Mouse (Mus musculus) urinary bladder, postnatal 4 days (tissue): ENCODE measurements around the gene Cyp27a1.

ENCODE experiments used
- DNase-seq, 2 experiments: peaks; one replicate each; pipeline ENCODE4 v3.0.0; 2021 to 2022; ENCODE audit warnings: low spot score in 2 of 2

Gene Cyp27a1

DNA sequence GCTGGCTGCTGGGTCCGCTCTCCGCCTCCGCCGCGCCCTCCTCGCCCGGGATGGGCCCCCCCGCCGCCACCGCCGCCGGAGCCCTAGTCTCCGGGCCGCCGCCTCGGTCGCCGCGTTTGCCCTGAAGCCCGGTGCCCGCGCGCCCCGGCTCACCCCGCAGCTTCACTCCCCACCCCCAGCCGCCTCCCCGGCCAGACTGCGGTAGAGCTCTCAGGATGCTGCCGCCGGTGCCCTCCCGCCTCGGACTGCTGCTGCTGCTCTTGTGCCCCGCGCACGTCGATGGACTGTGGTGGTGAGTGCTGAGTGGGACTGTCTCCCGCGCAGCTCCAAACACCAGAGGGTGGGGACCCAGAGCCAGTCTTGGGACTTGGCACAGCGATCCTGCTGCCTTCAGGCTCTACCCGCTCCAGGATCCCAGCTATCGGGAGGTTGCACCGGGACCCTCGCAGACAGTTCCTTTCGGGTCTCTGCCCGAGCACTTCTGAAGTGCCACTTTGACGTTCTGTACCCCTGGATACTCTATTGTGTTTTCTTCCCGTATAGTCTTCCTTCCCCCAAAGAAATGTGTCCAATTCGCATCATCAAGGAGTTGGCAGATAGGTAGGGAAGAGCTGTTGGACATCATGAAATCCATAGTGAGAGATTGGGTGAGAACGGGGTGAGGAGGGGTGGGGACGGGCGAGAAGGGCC lies 58.7 kb downstream of the Cyp27a1 start:
- peak; percentile 41 to 61 for DNase-seq

DNA sequence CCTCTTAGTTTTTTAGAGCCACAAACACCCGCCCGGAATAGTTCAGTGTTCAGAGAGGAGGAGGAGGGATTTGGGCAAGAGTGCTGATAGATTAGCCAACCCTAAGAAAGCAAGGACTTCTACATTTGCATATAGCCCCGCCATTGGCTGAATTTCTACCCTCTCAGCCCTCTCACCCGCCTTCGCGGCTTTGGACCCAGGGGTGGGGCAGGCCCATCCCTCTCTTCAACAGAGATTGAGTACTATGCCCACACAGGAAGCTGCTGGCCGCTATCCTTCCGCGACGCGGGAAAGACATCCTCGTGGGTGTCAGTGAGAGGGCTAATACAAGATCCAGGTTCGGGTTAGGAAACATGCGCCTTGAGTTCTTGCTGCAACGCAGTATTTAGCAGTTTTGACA lies 59.8 kb downstream of the Cyp27a1 start:
- DNase-seq, result peak; percentile 77 to 81

DNA sequence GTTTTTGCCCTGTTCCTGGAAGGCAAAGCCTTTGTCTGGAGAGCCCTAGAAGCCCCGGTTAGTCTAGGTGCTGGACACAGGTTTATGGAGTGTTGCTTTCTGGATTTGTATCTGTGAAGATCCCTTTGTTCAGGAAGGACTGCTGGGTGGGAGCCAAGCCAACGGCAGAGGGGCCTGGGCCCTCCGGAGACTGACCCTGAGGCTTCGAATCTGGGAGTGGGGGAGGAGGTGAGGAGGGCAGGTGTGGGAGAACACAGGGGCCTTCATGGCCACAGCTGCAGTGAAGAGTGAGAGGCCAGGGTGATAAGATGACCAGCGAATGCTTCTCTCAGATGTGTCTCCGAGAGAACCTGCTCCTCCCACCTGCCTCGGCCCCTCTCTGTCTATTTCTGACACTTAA lies 60.7 kb downstream of the Cyp27a1 start:
- peak in 1 of 2 experiments; percentile 30 for DNase-seq

DNA sequence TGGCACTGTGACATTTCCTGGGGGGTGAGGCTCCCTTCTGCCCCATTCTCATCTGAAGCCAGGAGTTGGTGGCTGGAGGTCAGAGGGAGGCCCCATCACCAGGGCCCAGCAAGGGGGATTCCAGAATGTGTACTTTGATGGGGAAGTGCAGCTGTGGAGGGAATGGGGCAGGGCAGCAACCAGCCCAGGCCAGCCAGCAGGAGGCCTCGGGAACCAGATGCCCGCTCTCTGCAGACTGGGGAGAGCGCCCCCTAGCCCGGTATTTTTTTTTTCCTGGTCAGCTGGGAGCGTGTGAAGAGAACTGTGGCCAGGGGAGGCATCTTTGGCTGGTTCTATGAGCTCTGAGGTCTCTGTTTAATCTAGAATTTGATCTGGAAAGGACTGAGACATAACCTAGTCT lies 62.4 kb downstream of the Cyp27a1 start:
- peak; percentile 44 to 67 for DNase-seq

DNA sequence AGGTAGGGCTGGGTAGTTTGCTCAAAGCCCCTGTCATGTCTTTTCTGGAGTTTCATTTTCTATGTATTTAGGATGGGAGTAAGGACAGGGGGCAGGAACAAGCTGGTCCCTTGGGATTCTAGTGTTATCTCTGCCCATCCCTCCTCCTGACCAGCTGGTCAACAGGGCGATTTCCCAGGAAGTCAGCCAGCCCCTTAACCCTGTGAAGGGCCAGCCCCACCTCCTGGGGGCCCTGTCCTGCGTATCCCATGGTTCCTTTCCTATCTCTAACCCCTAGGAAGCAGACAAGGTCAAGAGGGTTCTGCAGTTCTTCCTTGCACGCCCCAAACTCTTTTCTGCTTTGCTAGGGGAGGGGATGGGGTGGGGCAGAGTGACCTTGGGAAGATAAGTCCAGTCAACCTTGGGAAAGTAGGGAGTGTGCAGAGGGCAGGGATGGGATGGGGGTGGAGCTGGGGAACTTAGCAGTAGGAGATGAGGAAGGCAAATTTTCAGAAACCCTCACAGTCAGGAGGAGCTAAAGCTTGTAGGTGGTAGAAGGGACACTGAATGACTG lies 65.6 kb downstream of the Cyp27a1 start:
- DNase-seq, result no peak

DNA sequence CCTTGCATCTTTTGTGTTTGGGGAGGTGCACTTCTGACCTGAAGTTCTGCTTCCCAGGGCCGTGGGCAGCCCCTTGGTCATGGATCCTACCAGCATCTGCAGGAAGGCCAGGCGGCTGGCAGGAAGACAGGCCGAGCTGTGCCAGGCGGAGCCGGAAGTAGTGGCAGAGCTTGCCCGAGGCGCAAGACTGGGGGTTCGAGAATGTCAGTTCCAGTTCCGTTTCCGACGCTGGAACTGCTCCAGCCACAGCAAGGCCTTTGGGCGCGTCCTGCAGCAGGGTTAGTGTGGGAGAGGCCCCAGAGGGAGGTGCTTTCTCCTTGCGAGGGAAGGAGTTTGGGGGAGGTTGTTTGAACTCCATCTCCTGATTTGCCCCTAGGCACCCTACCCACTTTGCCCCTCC lies 68.7 kb downstream of the Cyp27a1 start:
- DNase-seq, result peak in 1 of 2 experiments; percentile 41

DNA sequence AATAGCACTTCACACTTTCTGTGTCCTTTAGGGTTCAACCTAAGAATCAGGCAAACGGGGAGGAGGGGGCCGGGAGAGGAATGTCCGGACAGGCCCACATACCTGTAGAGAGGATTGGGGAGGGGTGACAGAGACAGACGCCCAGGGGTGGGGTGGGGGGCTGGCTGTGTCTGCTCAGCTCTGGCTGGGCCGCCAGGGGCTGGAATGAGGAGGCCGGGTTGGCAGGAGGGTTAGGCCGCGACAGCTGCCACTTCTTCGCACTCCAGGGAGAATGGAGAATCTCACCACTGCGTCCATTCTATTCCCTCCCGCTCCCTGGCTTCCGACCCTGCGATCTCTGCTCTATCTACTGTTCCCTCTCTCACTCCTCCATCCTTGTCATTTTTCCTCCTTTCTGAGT lies 70.2 kb downstream of the Cyp27a1 start:
- no peak for DNase-seq

DNA sequence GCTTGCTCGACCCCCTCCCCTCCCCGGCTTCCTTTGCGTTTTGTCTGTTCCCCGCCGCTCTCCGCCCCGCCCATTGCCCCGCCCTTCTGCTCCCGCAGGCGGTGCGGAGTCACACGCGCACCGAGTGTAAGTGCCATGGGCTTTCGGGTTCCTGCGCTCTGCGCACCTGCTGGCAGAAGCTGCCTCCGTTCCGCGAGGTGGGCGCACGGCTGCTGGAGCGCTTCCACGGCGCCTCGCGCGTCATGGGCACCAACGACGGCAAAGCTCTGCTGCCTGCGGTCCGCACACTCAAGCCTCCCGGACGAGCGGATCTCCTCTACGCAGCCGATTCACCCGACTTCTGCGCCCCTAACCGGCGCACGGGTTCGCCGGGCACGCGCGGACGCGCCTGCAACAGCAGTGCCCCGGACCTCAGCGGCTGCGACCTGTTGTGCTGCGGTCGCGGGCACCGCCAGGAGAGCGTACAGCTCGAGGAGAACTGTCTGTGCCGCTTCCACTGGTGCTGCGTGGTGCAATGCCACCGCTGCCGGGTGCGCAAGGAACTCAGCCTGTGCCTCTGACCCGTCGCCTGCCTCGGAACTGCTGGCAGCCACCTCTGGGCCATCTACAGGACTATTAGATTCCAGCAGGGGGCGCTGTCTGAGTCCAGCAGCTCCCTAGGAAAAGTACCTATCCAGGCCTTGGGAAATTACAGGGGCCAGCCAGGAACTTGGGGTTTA lies 70.8 kb downstream of the Cyp27a1 start:
- peak in 1 of 2 experiments; percentile 52 for DNase-seq
